Mouse (Mus musculus) small intestine, adult 2 months (tissue): ENCODE results near the gene Rbm5. TPM values are rescaled to one million over a fixed set of nuclear protein-coding genes. Genes with fewer than 3 reads are reported as not detected.
A peak's percentile ranks its signal among the peaks of the same experiment; 100 is the strongest.

ENCODE experiments used
- H3K27ac ChIP-seq: fragments of 200-500 bp; 2 replicates; pipeline ENCODE4 v1.5.1; 2012; ENCODE audit warnings: low read depth, low read length, control low read depth, inconsistent platforms; ENCODE audit not compliant: insufficient read depth
- H3K27me3 ChIP-seq: fragments of 200-500 bp; 2 replicates; pipeline ENCODE4 v1.6.1; 2012; ENCODE audit warnings: mild to moderate bottlenecking, moderate library complexity, low read length, inconsistent platforms; ENCODE audit not compliant: control insufficient read depth, insufficient read depth
- H3K36me3 ChIP-seq: fragments of 200-500 bp; 2 replicates; pipeline ENCODE4 v1.6.1; 2012; ENCODE audit warnings: mild to moderate bottlenecking, low read length, control low read depth, inconsistent platforms; ENCODE audit not compliant: control insufficient read depth, insufficient read depth
- H3K4me1 ChIP-seq: fragments of 200-500 bp; 2 replicates; pipeline ENCODE4 v1.6.1; 2012; ENCODE audit warnings: low read length, inconsistent platforms, mixed read lengths; ENCODE audit not compliant: control insufficient read depth, insufficient read depth, insufficient read length
- H3K4me3 ChIP-seq: fragments of 200-500 bp; 2 replicates; pipeline ENCODE4 v1.5.1; 2012; ENCODE audit warnings: low read depth, mild to moderate bottlenecking, control low read depth, inconsistent platforms, low read length, moderate library complexity
- CTCF ChIP-seq: fragments of 200-500 bp; IDR thresholded peaks from 2 replicates; pipeline ENCODE4 v1.5.1; 2012; ENCODE audit warnings: low read depth, mild to moderate bottlenecking, control low read depth, inconsistent platforms, low read length, moderate library complexity, mixed read lengths; ENCODE audit not compliant: insufficient replicate concordance, insufficient read length; ENCODE audit errors: extremely low read depth
- POLR2A ChIP-seq: fragments of 200-500 bp; IDR thresholded peaks from 2 replicates; pipeline ENCODE4 v1.6.1; 2012; ENCODE audit warnings: low read depth, mild to moderate bottlenecking, control low read depth, inconsistent platforms, low read length, moderate library complexity
- WGBS: fragments of 180-500 bp; shearing (Covaris S2); methylation state at CpG from one replicate; pipeline ENCODE4 v1.1.7; 2018; 5-methylcytosine and 5-hydroxymethylcytosine counted together
- polyA plus RNA-seq: library from polyadenylated mRNA; depleted of rRNA; stranded (reverse); fragments of >200 nt; gene quantifications from 2 replicates; pipeline ENCODE4 v1.2.3, GENCODE M21; 2012

The Rbm5 gene
- polyA plus RNA-seq, 1 experiment = 48.9 TPM

DNA sequence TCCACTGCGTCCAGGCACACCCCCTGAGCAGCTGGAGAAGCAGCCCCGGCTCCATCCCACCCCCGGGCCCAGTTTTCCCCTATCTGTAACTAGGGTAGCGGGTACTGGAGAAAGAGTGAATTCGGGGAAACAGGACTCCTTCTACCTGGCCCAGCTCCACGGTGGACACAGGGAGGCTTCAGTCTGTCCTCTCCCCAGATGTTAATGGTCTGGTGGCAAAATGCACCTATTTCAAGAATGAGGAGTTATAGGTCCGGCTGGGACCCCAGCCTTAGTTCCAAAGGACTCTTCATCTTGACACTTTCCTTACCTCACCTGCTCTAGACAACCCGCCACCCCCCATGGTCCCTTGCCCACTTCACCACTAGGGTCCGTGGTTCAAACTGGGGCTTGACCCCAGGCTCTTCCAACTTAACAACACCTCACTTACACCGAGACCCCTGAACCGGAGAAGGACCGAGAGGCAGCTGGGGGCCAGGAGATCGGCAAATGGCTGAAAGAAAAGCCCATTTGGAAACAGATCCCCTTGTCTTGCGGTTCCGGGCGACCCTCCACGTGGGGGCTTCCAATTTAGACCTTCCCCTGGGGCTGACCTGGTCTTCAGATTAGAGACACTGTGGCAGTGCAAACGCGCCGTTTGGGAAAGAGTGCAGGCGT lies 62.2 kb downstream of the Rbm5 start:
- peaks cover 15% of the 10 kb centered on the region for H3K27me3 ChIP-seq
- peak overlapping the region; percentile 72 for H3K4me3 ChIP-seq
- TF ChIP-seq CTCF (no peak), POLR2A (no peak)
- WGBS = 16% methylated on average over 21 of the region's 21 CpGs
- H3K27ac ChIP-seq = no peak overlapping the region
- H3K36me3 ChIP-seq = no peaks in the 10 kb centered on the region
- peaks cover 8% of the 10 kb centered on the region for H3K4me1 ChIP-seq

GRCm38 (mm10) chr9:107707701-107708438 lies 62.9 kb downstream of the Rbm5 start:
- Histone ChIP-seq H3K36me3 (no peaks in the 10 kb centered on the region), H3K27ac (no peak overlapping the region), H3K4me3 (peak overlapping the region; percentile 72), H3K4me1 (peaks cover 8% of the 10 kb centered on the region), H3K27me3 (peaks cover 15% of the 10 kb centered on the region)
- 10% methylated on average over 17 of the region's 17 CpGs for WGBS
- TF ChIP-seq POLR2A (no peak), CTCF (no peak)

GRCm38 (mm10) chr9:107706781-107707211 lies 64.0 kb downstream of the Rbm5 start:
- no peak overlapping the region for H3K27ac ChIP-seq

GRCm38 (mm10) chr9:107703337-107704122 lies 67.3 kb downstream of the Rbm5 start:
- TF ChIP-seq CTCF (no peak), POLR2A (no peak)
- H3K27ac ChIP-seq = no peak overlapping the region
- WGBS = 55% methylated on average over 14 of the region's 14 CpGs
- H3K4me3 ChIP-seq = no peak overlapping the region
- H3K36me3 ChIP-seq = no peaks in the 10 kb centered on the region
- peaks cover 7% of the 10 kb centered on the region for H3K27me3 ChIP-seq
- H3K4me1 ChIP-seq = peaks cover 16% of the 10 kb centered on the region

More at GRCm38 (mm10) chr9:107706781-107707211, 64.0 kb downstream of the Rbm5 start:
- Histone ChIP-seq H3K27me3 (peaks cover 15% of the 10 kb centered on the region), H3K4me3 (peak overlapping the region; percentile 14; the same call in 1 of the 2 replicates), H3K36me3 (no peaks in the 10 kb centered on the region), H3K4me1 (peaks cover 9% of the 10 kb centered on the region)
- WGBS = 50% methylated on average over 14 of the region's 14 CpGs
- TF ChIP-seq CTCF = no peak
- TF ChIP-seq POLR2A = no peak

GRCm38 (mm10) chr9:107702606-107703185 lies 68.1 kb downstream of the Rbm5 start:
- Histone ChIP-seq H3K27ac (no peak overlapping the region), H3K4me3 (no peak overlapping the region), H3K27me3 (no peaks in the 10 kb centered on the region; the same call in 1 of the 2 replicates), H3K36me3 (no peaks in the 10 kb centered on the region), H3K4me1 (peaks cover 16% of the 10 kb centered on the region)
- TF ChIP-seq CTCF (no peak), POLR2A (no peak)
- 74% methylated on average over 3 of the region's 3 CpGs for WGBS

GRCm38 (mm10) chr9:107701594-107701993 lies 69.2 kb downstream of the Rbm5 start:
- Histone ChIP-seq H3K4me3 (no peak overlapping the region), H3K27me3 (no peaks in the 10 kb centered on the region), H3K27ac (no peak overlapping the region), H3K4me1 (peaks cover 16% of the 10 kb centered on the region), H3K36me3 (no peaks in the 10 kb centered on the region)
- TF ChIP-seq POLR2A (no peak), CTCF (no peak)
- 11% methylated on average over 12 of the region's 12 CpGs for WGBS
